Mouse (Mus musculus): ENCODE results near the gene Cby3. TPM values are rescaled to one million over a fixed set of nuclear protein-coding genes. Genes with fewer than 3 reads are reported as not detected.

Gene Cby3
- polyA plus RNA-seq, 1 experiment: not detected

DNA sequence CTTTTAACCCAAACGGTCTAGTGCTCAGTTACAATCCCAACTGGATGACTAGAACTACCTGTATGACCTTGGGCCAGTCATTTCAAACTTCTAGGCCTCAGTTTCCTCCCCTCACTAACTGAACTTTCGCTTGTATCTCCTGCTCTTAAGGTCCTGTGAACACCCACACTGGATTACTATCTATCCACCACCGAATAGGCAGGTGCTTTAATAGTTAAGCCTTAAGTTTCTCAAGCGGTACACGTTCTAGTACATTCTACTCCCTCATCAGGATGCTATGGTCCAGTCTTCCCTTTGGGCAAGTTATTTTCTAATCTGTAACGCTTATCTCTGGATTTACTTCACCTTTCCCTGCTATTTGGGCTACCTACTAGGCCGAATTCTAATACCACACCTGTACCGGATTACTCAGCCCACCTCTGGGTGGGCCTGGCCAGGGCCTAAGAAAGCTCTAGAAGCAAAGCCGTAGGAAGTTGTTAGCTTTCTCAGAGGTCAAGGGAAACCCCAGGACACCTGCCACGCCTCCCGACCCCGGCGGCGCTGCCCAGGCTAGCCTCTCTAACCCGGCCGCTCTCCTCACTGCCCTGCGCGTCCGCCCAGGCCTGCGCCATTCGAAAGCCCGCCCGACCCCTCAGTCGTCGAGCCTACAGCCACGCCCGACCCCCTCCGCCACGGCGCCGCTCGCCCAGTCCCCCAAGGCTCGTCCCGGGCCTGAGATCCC is 29.4 kb upstream of the Cby3 start:
- H3K36me3 ChIP-seq (ENCODE audit: control insufficient read depth, insufficient read depth, low read length, poor library complexity, severe bottlenecking): peaks cover 31% of the 10 kb centered on the region
- TF ChIP-seq CTCF (IDR thresholded peaks at IDR 0.05; ENCODE audit: low read depth, low read length) (no peak), EP300 (IDR thresholded peaks at IDR 0.05; ENCODE audit: insufficient read depth, low read depth, low read length) (no peak), POLR2A (IDR thresholded peaks at IDR 0.05; ENCODE audit: insufficient read depth, low read length) (no peak)
- H3K27ac ChIP-seq (ENCODE audit: insufficient read depth, low read length): peak overlapping the region; percentile 80; the same call in 1 of the 2 replicates
- no peaks in the 10 kb centered on the region for H3K9me3 ChIP-seq (replicated peaks; ENCODE audit: control insufficient read depth, insufficient read depth, low read length, poor library complexity, severe bottlenecking)
- H3K4me3 ChIP-seq (ENCODE audit: low read depth, low read length): peak overlapping the region; percentile 77
- H3K4me1 ChIP-seq (ENCODE audit: control insufficient read depth, insufficient read depth, low read length): no peaks in the 10 kb centered on the region
- H3K9ac ChIP-seq (ENCODE audit: low read depth, poor library complexity, severe bottlenecking): peak overlapping the region; percentile 89
- H3K27me3 ChIP-seq (ENCODE audit: control insufficient read depth, insufficient read depth, low read length, poor library complexity, severe bottlenecking): no peaks in the 10 kb centered on the region

DNA sequence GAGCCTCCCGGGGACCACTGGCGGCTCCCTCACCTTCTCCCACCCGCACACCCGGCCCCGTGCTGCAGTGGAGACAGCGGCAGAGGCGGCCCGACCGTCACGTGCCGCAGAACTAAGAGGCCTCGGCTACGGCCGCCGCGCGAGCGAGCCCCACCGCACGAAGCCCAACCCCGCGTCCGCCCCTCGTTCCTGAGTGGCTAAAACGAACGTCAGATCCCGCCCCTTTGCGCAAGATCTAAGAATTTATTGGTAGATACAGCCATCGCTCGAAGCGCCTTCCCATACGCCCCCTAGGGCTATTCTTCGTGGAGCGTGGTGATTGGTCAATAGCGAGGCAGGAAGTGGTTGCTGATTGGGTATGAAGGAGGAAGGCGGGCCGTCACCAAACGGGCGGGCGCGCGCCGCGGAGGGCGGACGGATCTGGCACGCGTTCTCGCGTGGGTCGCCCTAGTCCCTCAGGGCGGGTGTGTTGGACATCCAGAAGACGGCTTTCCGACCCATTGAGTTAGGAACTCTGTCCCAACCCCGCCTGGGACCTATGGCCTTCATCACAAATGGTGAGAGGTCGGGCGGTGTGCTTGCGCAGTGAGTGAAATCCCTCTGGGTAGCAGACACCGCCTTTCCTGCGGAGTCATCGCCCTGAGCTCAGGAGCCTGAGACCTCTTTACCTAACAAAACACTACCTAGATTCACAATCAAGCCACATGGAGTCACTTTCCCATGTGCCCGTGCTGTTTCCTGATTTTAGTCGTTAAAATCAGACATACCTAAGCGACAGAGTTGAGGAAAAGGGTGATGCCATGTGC is 28.6 kb upstream of the Cby3 start, which contains the start of gene Canx:
Gene Canx (minus strand): TSS at position 178 of the 806 bp plus-strand sequence.
- TF ChIP-seq EP300 (IDR thresholded peaks at IDR 0.05; ENCODE audit: insufficient read depth, low read depth, low read length): no peak
- no peak for TF ChIP-seq CTCF (IDR thresholded peaks at IDR 0.05; ENCODE audit: low read depth, low read length)
- TF ChIP-seq POLR2A (IDR thresholded peaks at IDR 0.05; ENCODE audit: insufficient read depth, low read length): peak; percentile 91
- Histone ChIP-seq H3K9ac (ENCODE audit: low read depth, poor library complexity, severe bottlenecking) (peak within 1 kb of the TSS; percentile 89), H3K4me1 (ENCODE audit: control insufficient read depth, insufficient read depth, low read length) (no peaks in the 10 kb centered on the region), H3K27me3 (ENCODE audit: control insufficient read depth, insufficient read depth, low read length, poor library complexity, severe bottlenecking) (no peaks in the 10 kb centered on the region), H3K4me3 (ENCODE audit: low read depth, low read length) (peak within 1 kb of the TSS; percentile 77), H3K27ac (ENCODE audit: insufficient read depth, low read length) (peak within 1 kb of the TSS; percentile 80), H3K9me3 (replicated peaks; ENCODE audit: control insufficient read depth, insufficient read depth, low read length, poor library complexity, severe bottlenecking) (no peaks in the 10 kb centered on the region), H3K36me3 (ENCODE audit: control insufficient read depth, insufficient read depth, low read length, poor library complexity, severe bottlenecking) (peaks cover 26% of the 10 kb centered on the region)

DNA sequence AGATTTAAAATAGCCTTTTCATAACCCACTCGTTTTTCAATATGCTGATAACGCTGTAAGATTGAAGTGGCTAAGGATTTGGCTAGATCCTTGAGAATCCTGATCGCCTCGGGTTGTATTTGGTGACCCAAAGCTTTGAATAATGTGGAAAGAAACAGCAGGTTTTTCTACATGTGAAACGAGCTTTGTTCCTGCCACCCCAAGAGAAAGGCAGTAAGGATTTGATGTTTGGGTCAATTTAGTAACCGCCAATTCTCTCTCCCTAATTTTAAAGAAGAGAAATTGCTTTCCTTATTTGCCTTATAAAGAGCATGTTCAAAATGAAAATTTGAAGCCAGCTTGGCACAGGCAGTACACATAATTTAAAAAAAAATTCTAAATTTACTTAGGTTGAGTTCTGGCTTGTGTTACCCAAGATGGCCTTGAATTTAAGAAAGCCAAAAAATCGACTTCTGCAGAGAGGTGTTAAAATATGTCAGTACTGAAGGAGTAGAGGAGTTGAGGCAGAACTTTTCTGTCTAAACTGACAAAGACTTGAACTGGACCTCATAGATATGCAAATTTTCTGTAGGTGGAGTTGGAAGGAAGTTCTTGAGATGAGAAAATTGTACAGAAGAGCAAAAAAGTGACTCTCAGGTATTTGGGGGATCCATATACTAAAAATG is 27.8 kb upstream of the Cby3 start:
- Histone ChIP-seq H3K9ac (ENCODE audit: low read depth, poor library complexity, severe bottlenecking) (peak overlapping the region; percentile 71), H3K4me1 (ENCODE audit: control insufficient read depth, insufficient read depth, low read length) (no peaks in the 10 kb centered on the region), H3K36me3 (ENCODE audit: control insufficient read depth, insufficient read depth, low read length, poor library complexity, severe bottlenecking) (peaks cover 23% of the 10 kb centered on the region), H3K4me3 (ENCODE audit: low read depth, low read length) (peak overlapping the region; percentile 66), H3K9me3 (replicated peaks; ENCODE audit: control insufficient read depth, insufficient read depth, low read length, poor library complexity, severe bottlenecking) (no peaks in the 10 kb centered on the region), H3K27me3 (ENCODE audit: control insufficient read depth, insufficient read depth, low read length, poor library complexity, severe bottlenecking) (no peaks in the 10 kb centered on the region), H3K27ac (ENCODE audit: insufficient read depth, low read length) (peak overlapping the region; percentile 14)
- TF ChIP-seq EP300 (IDR thresholded peaks at IDR 0.05; ENCODE audit: insufficient read depth, low read depth, low read length): no peak
- TF ChIP-seq POLR2A (IDR thresholded peaks at IDR 0.05; ENCODE audit: insufficient read depth, low read length): no peak
- TF ChIP-seq CTCF (IDR thresholded peaks at IDR 0.05; ENCODE audit: low read depth, low read length): no peak

DNA sequence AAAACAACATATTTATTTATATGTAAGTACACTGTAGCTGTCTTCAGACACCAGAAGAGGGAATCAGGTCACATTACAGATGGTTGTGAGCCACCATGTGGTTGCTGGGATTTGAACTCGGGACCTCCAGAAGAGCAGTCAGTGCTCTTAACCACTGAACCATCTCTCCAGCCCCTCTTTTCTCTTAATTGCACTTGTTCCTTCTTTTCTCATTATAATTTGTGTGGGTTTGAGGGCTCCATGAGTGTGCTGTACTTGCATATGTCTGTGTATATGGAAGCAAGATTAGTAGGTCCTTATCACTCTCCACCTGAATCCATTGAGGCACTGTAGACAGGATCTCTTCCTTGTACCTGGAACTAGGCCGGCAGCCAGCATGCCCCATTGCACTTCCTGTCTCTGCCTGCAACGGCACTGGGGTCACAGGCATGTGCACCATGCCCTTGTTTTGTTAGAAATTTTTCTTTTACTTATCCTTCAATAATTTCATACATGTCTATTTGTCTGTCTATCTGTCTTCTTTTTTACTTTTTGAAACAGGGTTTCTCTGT is 26.1 kb upstream of the Cby3 start:
- Histone ChIP-seq H3K36me3 (ENCODE audit: control insufficient read depth, insufficient read depth, low read length, poor library complexity, severe bottlenecking) (peaks cover 10% of the 10 kb centered on the region; the same call in 1 of the 2 replicates), H3K27ac (ENCODE audit: insufficient read depth, low read length) (no peak overlapping the region), H3K4me1 (ENCODE audit: control insufficient read depth, insufficient read depth, low read length) (no peaks in the 10 kb centered on the region), H3K27me3 (ENCODE audit: control insufficient read depth, insufficient read depth, low read length, poor library complexity, severe bottlenecking) (no peaks in the 10 kb centered on the region), H3K4me3 (ENCODE audit: low read depth, low read length) (no peak overlapping the region), H3K9ac (ENCODE audit: low read depth, poor library complexity, severe bottlenecking) (no peak overlapping the region), H3K9me3 (replicated peaks; ENCODE audit: control insufficient read depth, insufficient read depth, low read length, poor library complexity, severe bottlenecking) (no peaks in the 10 kb centered on the region)
- no peak for TF ChIP-seq CTCF (IDR thresholded peaks at IDR 0.05; ENCODE audit: low read depth, low read length)
- no peak for TF ChIP-seq POLR2A (IDR thresholded peaks at IDR 0.05; ENCODE audit: insufficient read depth, low read length)
- no peak for TF ChIP-seq EP300 (IDR thresholded peaks at IDR 0.05; ENCODE audit: insufficient read depth, low read depth, low read length)

DNA sequence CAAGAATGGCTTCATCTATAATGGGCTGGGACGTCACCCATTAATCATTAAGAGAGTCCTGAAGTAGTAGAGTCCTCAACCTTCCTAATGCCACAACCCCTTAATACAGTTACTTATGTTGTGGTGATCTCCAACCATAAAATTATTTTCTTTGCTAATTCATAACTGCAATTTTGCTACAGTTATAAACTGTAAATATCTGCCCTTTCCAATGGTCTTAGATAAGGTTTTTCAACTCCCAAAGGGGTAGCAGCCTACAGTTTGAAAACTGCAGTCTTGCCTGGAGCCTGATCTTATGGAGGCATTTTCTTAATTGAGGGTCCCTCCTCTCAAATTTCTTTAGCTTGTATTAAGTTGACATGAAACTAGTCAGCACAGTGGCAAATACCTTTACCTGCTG is 24.9 kb upstream of the Cby3 start:
- no peak overlapping the region for H3K27ac ChIP-seq (ENCODE audit: insufficient read depth, low read length)
- TF ChIP-seq CTCF (IDR thresholded peaks at IDR 0.05; ENCODE audit: low read depth, low read length): no peak
- no peak for TF ChIP-seq EP300 (IDR thresholded peaks at IDR 0.05; ENCODE audit: insufficient read depth, low read depth, low read length)
- no peak for TF ChIP-seq POLR2A (IDR thresholded peaks at IDR 0.05; ENCODE audit: insufficient read depth, low read length)
- no peaks in the 10 kb centered on the region for H3K9me3 ChIP-seq (replicated peaks; ENCODE audit: control insufficient read depth, insufficient read depth, low read length, poor library complexity, severe bottlenecking)

More for the DNA sequence above, 24.9 kb upstream of the Cby3 start:
- no peak overlapping the region for H3K9ac ChIP-seq (ENCODE audit: low read depth, poor library complexity, severe bottlenecking)
- H3K27me3 ChIP-seq (ENCODE audit: control insufficient read depth, insufficient read depth, low read length, poor library complexity, severe bottlenecking): no peaks in the 10 kb centered on the region
- no peak overlapping the region for H3K4me3 ChIP-seq (ENCODE audit: low read depth, low read length)
- H3K4me1 ChIP-seq (ENCODE audit: control insufficient read depth, insufficient read depth, low read length): no peaks in the 10 kb centered on the region
- H3K36me3 ChIP-seq (ENCODE audit: control insufficient read depth, insufficient read depth, low read length, poor library complexity, severe bottlenecking): 0 out of 2 replicates have a peak, but pooled peaks cover 5% of the 10 kb centered on the region
